Mouse (Mus musculus): ENCODE measurements at regions not wholly inside any gene's neighbourhood (a gene's known extent, or its start where the extent isn't known, plus 50 kb on each side); places are given as distances from the start of the nearest gene placed in this dataset.
A peak's percentile ranks its signal among the peaks of the same experiment; 100 is the strongest.

DNA sequence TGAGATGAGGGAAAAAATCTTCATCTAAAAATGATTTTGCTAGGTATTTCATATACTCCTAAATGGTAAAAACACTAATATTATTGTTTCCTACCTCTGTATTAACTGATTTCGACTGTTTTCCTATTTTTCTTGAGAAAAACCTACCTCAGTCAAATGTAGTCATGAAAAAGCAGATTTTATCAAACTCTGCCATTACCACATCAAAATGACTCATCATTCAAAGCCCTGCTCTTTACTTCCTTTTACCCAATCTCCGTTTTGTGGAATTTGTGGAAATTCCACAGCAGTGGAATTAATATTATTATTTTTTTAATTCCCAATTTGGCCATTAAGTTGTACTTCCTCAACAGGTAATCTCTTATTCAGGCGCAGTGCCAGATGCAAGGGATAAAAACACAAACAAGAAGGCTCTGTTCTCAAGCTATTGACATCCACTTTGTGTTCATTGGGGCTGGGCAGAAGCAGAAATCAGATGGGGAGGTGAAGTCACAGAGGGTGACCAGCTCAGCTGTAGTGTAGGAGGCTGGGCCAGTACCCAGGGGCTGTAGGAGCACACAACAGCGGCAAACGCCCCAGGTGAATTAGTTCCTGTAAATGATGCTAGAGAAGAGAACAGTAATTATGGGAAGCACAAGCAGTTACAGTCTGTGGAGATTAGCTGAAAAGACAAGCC lies 138.2 kb upstream of the Mocs2 start:
- no peak for DNase-seq (ENCODE audit: low spot score)

DNA sequence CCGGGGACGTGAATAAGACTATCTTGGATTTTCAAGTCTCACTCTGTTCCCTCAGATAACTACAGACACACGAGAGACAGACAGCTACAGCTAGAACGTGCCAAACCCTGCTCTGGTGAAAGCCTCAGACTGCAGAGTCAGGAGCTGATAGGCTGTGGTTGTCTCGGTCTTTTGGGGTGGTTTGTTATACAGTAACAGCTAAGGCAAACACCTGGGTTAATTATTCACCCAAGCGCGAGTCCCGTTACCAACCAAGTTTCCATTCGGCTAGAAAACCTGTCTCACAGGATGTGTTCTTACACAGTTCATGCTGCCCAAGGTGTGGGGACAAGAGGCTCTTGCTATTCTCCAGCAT lies 137.7 kb upstream of the Mocs2 start:
- DNase-seq (ENCODE audit: low spot score), result no peak

DNA sequence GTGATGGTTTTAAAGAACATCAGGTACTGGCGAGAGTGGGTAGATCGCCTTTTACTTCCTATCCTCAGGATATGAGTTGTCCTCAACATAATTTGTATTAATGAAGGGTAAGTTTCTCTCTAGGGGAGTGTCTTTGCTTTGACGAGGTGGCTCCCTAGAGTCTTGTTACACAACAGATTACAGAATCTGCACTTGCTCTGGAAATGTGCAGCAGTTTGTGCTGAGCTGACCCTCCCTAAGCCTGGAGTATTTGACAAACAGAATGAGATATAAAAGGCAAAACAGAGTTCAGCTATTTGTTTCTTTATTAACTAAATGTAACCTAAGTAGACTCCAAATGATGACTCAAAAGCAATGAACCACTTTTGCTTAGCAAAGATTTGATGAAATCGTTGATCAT lies 136.8 kb upstream of the Mocs2 start:
- no peak for DNase-seq (ENCODE audit: low spot score)

DNA sequence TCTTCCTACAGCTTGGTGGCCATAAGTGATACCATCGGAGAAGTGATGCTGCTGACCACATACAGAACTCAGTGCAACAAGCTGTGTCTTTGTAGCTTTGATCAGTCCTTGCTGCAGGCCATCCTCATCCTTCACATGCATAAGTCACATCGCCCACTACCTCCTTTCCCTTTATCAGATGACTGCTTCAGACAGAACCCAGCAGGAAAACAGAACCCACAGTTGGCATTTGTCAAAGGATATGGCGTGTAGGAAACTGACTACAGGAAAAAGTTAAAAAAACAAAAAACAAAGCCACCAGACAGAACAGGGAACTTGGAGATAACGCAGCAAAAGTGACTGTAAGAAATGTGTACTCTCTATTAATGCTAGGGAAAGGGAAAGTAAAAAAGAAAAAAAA lies 136.1 kb upstream of the Mocs2 start:
- no peak for DNase-seq (ENCODE audit: low spot score)

DNA sequence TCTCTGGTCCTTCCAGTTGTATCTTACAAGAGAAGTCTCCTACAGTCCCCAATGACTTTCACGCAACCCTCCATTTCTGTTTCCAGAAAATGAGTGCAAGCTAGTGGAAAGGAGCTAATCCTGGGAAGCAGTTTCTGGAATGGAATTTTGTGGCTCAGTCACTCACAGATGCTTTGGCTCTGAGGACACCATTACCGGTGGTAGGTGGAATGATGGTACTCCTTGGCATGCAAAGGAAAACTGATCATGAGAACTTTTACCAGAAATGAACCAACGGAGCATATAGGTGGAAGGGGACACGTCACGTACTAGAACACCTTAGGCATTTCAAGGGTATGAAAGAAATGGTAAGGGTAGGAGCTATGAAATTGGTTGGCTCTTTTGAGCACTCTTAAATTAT lies 135.1 kb upstream of the Mocs2 start:
- DNase-seq (ENCODE audit: low spot score), result no peak

DNA sequence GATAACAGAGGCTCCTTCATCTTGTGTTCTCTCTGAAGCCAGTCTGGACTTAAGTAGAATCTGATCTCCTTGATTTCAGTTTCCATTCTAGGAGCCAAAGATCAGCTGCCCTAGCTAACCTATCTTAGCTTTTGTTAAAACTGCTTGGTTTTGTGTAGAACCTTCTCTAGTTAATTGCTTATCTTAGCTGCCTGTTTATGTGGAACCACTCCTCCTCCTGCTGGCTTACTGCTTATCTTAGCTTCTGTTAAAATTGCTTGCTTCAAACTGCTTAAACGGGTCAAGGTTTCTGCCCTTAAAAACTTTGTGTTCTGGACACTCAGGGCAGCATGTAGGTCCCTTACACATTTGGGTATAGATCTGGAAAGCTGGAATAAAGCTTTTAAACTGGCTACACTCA lies 133.7 kb upstream of the Mocs2 start:
- no peak for DNase-seq (ENCODE audit: low spot score)

DNA sequence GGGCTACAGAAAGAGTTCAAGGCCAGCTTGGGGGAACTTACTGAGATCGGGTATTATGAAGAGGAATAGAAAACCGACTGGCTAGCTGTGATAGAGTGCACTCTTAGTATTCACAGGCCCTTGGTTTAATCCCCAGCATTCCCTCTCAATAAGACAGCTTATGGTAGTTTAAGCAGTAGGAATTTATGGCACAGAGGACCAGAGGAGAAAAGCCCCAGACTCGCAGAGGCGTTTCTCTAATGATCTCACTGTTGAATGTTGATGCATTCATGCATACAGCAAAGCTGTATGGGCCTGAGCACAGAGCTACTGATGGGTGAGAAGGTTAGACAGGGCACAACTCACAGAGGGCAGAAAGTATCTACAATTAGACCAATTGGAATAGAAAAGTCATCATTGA lies 132.7 kb upstream of the Mocs2 start:
- DNase-seq (ENCODE audit: low spot score), result no peak

DNA sequence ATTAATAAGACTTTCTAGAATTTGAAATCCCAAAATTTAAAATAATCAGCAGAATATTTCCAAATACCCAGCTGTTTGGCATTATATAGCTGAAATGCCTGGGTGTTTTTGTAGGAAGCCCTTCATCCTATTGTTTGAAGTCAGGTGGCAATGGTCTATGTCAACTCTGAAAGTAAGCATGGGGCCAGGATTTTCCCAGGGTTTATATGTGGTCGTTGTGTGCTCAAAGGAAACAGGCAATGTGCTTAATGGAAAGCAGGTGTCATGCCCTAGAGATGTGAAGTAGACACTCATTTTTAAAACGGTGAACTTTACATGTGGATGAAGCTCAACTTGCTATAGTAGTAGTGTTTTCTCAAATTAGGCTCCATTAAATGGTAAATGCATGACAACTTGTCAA lies 105.4 kb upstream of the Mocs2 start:
- DNase-seq (ENCODE audit: low spot score), result no peak

DNA sequence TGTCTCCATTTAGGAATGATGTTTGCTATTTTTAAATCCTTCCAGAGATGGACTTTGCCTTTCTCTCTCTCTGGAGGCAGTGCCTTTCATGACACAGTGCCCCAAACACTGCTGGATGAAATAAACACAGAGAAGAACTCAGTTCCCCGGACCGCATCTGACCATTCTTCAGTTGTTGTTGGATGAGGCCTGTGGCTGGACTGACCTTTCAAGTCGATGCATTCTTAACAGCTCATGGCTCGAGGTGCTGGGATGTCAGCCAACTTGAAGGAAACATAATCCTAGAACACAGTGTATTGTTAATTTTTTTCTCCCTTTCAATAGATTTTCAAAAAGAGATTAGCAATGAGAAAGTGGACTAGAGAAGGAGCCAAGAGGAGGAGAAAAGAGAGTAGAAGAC lies 98.3 kb upstream of the Mocs2 start:
- DNase-seq (ENCODE audit: low spot score), result no peak

DNA sequence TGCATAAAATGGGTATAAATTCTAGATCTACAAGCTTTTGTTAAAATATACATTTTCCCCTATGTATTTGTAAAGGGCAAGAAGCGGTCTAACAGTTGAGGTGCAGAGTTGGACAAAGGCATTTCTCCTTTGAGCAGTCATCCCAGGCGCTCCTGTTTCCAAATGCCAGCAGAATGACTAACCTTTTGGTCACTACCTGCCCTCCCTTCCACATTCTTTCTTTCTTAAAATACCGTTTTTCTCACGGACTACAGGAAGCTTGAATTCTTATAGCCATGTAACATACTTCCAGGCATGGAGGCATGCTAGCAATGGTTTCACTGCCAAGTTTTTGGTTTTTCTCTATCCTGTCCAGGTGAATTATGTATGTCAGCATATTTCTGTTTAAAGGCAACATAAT lies 91.2 kb upstream of the Mocs2 start:
- no peak for DNase-seq (ENCODE audit: low spot score)

DNA sequence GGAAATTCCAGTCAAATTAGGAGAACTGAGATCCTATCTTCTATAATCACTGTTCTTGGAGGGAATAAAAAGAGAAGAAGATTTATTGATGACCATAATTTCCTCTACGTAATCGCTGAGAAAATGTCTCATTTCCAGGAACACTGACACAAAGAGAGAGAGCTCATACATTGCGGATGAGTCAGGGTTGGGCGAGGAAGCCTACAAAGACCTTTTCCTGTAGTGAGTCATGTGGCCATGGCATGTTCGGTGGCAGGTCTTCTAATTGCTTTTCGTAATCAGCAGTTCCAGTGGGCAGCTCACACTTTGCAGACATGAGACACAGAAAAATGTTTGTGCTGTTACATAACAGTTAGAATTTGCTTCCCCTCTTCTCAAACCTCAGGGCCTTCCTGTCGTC lies 83.0 kb upstream of the Mocs2 start:
- no peak for DNase-seq (ENCODE audit: low spot score)

DNA sequence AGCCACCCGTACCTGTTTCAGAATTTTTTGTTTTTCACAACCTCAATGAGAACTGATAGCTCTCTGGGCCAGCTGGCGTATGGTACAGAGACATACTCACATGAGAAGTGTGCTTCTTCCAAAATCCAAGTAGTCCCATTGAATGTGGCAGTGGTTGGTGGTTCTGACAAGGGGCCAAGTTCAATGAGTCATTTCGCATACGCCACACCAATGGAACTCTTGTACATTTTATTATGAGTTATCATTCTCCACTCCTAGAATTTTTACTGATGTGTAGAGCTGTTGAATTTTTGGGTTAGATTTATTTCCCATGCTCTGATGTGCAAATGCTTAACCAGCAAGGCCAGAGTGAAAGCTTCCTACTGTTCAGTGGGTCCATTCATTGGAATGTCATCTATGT lies 82.0 kb upstream of the Mocs2 start:
- no peak for DNase-seq (ENCODE audit: low spot score)

DNA sequence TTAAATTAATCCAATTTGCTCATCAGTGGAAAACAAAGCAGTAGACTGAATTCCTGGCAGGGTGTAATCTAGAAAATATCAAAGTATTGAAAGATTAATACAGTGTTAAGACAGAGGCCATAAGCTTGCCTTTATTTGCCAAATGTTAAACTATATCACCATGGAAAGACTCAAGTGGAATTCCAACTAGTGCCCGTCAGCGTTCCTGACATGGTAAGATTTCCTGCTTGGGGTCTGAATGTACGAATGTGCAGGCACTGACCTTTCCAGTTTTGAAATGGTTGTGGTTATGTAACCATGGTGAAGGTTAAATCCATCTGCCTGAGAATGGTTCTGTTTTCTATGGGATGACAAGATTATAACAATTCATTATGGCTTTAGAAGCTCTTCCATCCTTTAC lies 75.5 kb upstream of the Mocs2 start:
- DNase-seq (ENCODE audit: low spot score), result no peak

DNA sequence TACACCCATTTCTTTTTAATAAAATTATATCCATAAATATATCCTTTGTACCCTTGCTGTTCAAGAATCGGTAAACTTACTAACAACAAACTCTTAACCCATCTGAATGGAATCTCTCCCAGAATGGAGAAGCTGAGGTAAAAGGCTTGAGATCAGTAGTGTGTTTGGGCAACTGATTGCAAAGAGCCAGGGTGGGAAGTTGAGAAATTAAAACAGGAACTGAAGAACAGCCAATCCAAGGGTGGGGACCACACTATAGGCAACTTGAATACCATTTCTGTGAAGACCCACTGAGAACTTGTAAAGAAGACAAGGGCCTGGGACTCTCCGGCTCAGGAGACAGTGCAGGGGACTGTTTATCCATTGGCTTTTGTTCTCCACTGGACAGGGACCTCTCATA lies 72.2 kb upstream of the Mocs2 start:
- DNase-seq (ENCODE audit: low spot score), result no peak

DNA sequence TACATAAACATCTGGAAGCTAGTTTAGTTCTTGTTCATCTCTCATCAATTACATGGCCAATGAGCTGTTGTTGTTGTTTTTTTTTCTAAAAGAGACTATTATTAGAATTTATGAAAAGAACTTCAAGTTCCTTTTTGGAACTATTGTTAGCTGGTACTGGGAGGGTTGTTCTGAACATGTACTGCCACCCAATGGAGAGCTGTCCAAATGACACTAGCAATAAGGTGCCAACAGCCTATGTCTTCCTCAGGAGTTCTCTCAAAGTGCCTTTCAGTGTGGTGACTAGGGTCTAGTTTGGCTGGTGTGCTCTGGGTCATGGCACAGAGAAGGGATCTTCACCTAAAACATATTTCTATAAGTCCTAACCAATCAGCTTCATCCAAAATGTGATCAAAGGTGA lies 60.6 kb upstream of the Mocs2 start:
- DNase-seq (ENCODE audit: low spot score), result no peak

DNA sequence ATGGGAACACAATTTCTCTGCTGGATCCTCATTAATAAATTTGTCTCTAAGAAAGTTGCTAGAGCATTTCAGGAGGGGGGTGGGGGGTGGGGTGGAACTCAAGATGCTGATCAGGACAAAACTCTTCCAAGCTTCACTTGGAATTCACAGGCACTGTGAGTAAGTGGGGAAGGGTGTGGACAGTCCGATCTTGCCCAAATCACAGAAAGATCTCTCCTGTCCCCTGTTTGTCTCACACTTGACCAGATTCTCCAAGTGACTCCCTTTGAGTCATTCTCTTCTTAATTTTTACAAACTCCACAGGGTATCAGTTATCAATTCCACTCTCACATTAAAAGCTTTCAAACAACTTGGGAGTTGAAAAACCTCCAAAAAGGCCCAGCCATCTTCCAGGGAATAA lies 58.1 kb upstream of the Mocs2 start:
- no peak for DNase-seq (ENCODE audit: low spot score)

DNA sequence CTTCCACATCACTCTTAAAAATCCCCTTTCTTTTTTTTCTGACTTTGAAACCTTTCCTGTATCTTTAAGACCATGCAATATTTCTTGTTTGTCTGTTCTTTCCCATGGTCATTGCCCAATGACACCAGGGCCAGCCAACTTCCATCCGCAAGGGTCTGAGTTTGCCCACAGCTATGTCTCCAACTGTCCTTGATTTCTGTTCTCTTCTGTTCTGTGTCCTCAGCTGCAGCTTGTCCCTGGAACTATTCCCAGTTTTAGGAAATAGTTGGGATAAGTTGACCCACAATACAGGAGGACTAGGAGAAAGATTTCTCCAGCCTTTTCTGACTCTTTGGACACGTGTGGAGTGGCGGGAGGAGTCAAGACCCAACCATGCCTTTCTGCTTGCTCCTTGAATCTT lies 57.1 kb upstream of the Mocs2 start:
- DNase-seq (ENCODE audit: low spot score), result peak; percentile 66

Data from ovary, adult 18-20 months (tissue).